Mouse (Mus musculus): ENCODE data around the gene Mamdc2.
"Not testable (repeated sequence)": the region's sequence is repeated elsewhere in the genome, so short reads cannot be mapped to it uniquely, and the experiment has no call there.

Gene Mamdc2

GRCm38 (mm10) chr19:23447988-23448497 lies at the start of gene Mamdc2:
Gene Mamdc2, minus strand, starts transcription at chr19:23448442.
- DNase-seq (ENCODE audit: low spot score in 2 of 2) = peak in 1 of 2 experiments; percentile 60

GRCm38 (mm10) chr19:23498011-23498410 lies 49.8 kb upstream of the Mamdc2 start:
- no peak for DNase-seq (ENCODE audit: low spot score in 2 of 2)

GRCm38 (mm10) chr19:23497171-23497917 lies 49.1 kb upstream of the Mamdc2 start:
- DNase-seq (ENCODE audit: low spot score in 2 of 2) = no peak

GRCm38 (mm10) chr19:23496536-23496935 lies 48.3 kb upstream of the Mamdc2 start:
- no peak for DNase-seq (ENCODE audit: low spot score in 2 of 2)

GRCm38 (mm10) chr19:23492663-23493062 lies 44.4 kb upstream of the Mamdc2 start:
- no peak for DNase-seq (ENCODE audit: low spot score in 2 of 2)

- not testable (repeated sequence) for DNase-seq (ENCODE audit: low spot score in 2 of 2)
Observed at GRCm38 (mm10) chr19:23490703-23491102, 42.5 kb upstream of the Mamdc2 start.

GRCm38 (mm10) chr19:23489780-23490179 lies 41.5 kb upstream of the Mamdc2 start:
- no peak for DNase-seq (ENCODE audit: low spot score in 2 of 2)

- no peak for DNase-seq (ENCODE audit: low spot score in 2 of 2)
Observed at GRCm38 (mm10) chr19:23487421-23487820, 39.2 kb upstream of the Mamdc2 start.

- DNase-seq (ENCODE audit: low spot score in 2 of 2) = no peak
Observed at GRCm38 (mm10) chr19:23486631-23487270, 38.5 kb upstream of the Mamdc2 start.

- no peak for DNase-seq (ENCODE audit: low spot score in 2 of 2)
Observed at GRCm38 (mm10) chr19:23485940-23486600, 37.8 kb upstream of the Mamdc2 start.

- DNase-seq (ENCODE audit: low spot score in 2 of 2) = not testable (repeated sequence)
Observed at GRCm38 (mm10) chr19:23482571-23482970, 34.3 kb upstream of the Mamdc2 start.

GRCm38 (mm10) chr19:23479597-23479967 lies 31.3 kb upstream of the Mamdc2 start:
- no peak for DNase-seq (ENCODE audit: low spot score in 2 of 2)

- DNase-seq (ENCODE audit: low spot score in 2 of 2) = no peak
Observed at GRCm38 (mm10) chr19:23478895-23479596, 30.8 kb upstream of the Mamdc2 start.

GRCm38 (mm10) chr19:23477826-23478225 lies 29.6 kb upstream of the Mamdc2 start:
- no peak for DNase-seq (ENCODE audit: low spot score in 2 of 2)

- DNase-seq (ENCODE audit: low spot score in 2 of 2) = no peak
Observed at GRCm38 (mm10) chr19:23467866-23468265, 19.6 kb upstream of the Mamdc2 start.

- DNase-seq (ENCODE audit: low spot score in 2 of 2) = no peak
Observed at GRCm38 (mm10) chr19:23467011-23467410, 18.8 kb upstream of the Mamdc2 start.

GRCm38 (mm10) chr19:23457492-23457891 lies 9.2 kb upstream of the Mamdc2 start:
- no peak for DNase-seq (ENCODE audit: low spot score in 2 of 2)

- DNase-seq (ENCODE audit: low spot score in 2 of 2) = no peak
Observed at GRCm38 (mm10) chr19:23451361-23451760, 3.1 kb upstream of the Mamdc2 start.

GRCm38 (mm10) chr19:23447221-23447987 lies 838 bp downstream of the Mamdc2 start:
- no peak for DNase-seq (ENCODE audit: low spot score in 2 of 2)

- no peak for DNase-seq (ENCODE audit: low spot score in 2 of 2)
Observed at GRCm38 (mm10) chr19:23444910-23445845, 3.1 kb downstream of the Mamdc2 start.
